18 mouse cellular contexts compared by ENCODE assay signal in genomic region chr2:121699331-121699730, GRCm38 (mm10).
DNase-seq lines count a peak whose midpoint lies in the region; ATAC-seq and TF ChIP-seq lines count a peak whose summit lies in the region.
"Had no signal": no experiment of that assay in that cellular context is flagged by ENCODE, and none has a peak within 500 bp of the region (broad histone marks: within the 10 kb centered on the region; RNA-seq: fewer than 3 reads in every experiment).

No protein-coding gene starts in this region.

- H3K36me3 ChIP-seq in hindbrain, embryonic 10.5 days, result no peaks in the 10 kb centered on the region
- no peaks in the 10 kb centered on the region for H3K36me3 ChIP-seq in hindbrain, embryonic 11.5 days (ENCODE audit: control insufficient read depth, insufficient read depth, low read length)
- no peaks in the 10 kb centered on the region for H3K36me3 ChIP-seq in neural tube, embryonic 13.5 days
- no peaks in the 10 kb centered on the region for H3K36me3 ChIP-seq in hindbrain, embryonic 16.5 days (ENCODE audit: control insufficient read depth, insufficient read depth, low read length)
- no peaks in the 10 kb centered on the region for H3K36me3 ChIP-seq in intestine, postnatal 0 days (ENCODE audit: control insufficient read depth, insufficient read depth)
- H3K36me3 ChIP-seq: liver, embryonic 13.5 days; lung, embryonic 15.5 days; midbrain, embryonic 12.5 days had no signal

- no peak overlapping the region for H3K9ac ChIP-seq in hindbrain, embryonic 11.5 days (ENCODE audit: low read depth, low read length)
- 0 out of 2 replicates have a peak overlapping the region, but pooled peaks have one; percentile 22 for H3K9ac ChIP-seq in neural tube, embryonic 13.5 days
- peak overlapping the region; percentile 38; the same call in 1 of the 2 replicates for H3K9ac ChIP-seq in hindbrain, embryonic 16.5 days (ENCODE audit: low read depth, low read length)
- no peak overlapping the region for H3K9ac ChIP-seq in intestine, postnatal 0 days (ENCODE audit: low read depth, low read length)
- H3K9ac ChIP-seq: liver, embryonic 13.5 days; lung, embryonic 15.5 days; midbrain, embryonic 12.5 days had no signal

- H3K9me3 ChIP-seq in hindbrain, embryonic 10.5 days, result no peaks in the 10 kb centered on the region
- H3K9me3 ChIP-seq in hindbrain, embryonic 11.5 days (ENCODE audit: control insufficient read depth, low read length), result no peaks in the 10 kb centered on the region
- no peaks in the 10 kb centered on the region for H3K9me3 ChIP-seq in neural tube, embryonic 13.5 days
- no peaks in the 10 kb centered on the region for H3K9me3 ChIP-seq in hindbrain, embryonic 16.5 days (ENCODE audit: control insufficient read depth, low read length)
- no peaks in the 10 kb centered on the region for H3K9me3 ChIP-seq in intestine, postnatal 0 days (ENCODE audit: control insufficient read depth)
- H3K9me3 ChIP-seq: liver, embryonic 13.5 days; lung, embryonic 15.5 days; midbrain, embryonic 12.5 days had no signal

- H3K27me3 ChIP-seq in hindbrain, embryonic 10.5 days (ENCODE audit: insufficient read depth, poor library complexity, severe bottlenecking), result no peaks in the 10 kb centered on the region
- no peaks in the 10 kb centered on the region for H3K27me3 ChIP-seq in hindbrain, embryonic 11.5 days (ENCODE audit: control insufficient read depth, insufficient read depth, low read length)
- no peaks in the 10 kb centered on the region for H3K27me3 ChIP-seq in neural tube, embryonic 13.5 days
- no peaks in the 10 kb centered on the region for H3K27me3 ChIP-seq in hindbrain, embryonic 16.5 days (replicated peaks; ENCODE audit: control insufficient read depth, insufficient read depth, low read length)
- no peaks in the 10 kb centered on the region for H3K27me3 ChIP-seq in intestine, postnatal 0 days (replicated peaks; ENCODE audit: control insufficient read depth, insufficient read depth, low read length)
- H3K27me3 ChIP-seq: liver, embryonic 13.5 days; lung, embryonic 15.5 days; midbrain, embryonic 12.5 days had no signal

- H3K4me3 ChIP-seq in hindbrain, embryonic 10.5 days, result no peak overlapping the region
- H3K4me3 ChIP-seq in hindbrain, embryonic 11.5 days (ENCODE audit: low read depth, low read length), result no peak overlapping the region
- no peak overlapping the region for H3K4me3 ChIP-seq in neural tube, embryonic 13.5 days
- H3K4me3 ChIP-seq in hindbrain, embryonic 16.5 days (ENCODE audit: low read length), result no peak overlapping the region
- no peak overlapping the region for H3K4me3 ChIP-seq in intestine, postnatal 0 days (ENCODE audit: low read depth, low read length)
- H3K4me3 ChIP-seq: erythroblast, embryonic 14.5 days; liver, embryonic 13.5 days; lung, embryonic 15.5 days; midbrain, embryonic 12.5 days had no signal

- H3K4me1 ChIP-seq in hindbrain, embryonic 10.5 days (replicated peaks), result peaks cover 17% of the 10 kb centered on the region
- no peaks in the 10 kb centered on the region for H3K4me1 ChIP-seq in hindbrain, embryonic 11.5 days (replicated peaks; ENCODE audit: control insufficient read depth, insufficient read depth, low read length)
- H3K4me1 ChIP-seq in neural tube, embryonic 13.5 days (replicated peaks), result peaks cover 16% of the 10 kb centered on the region; the same call in 1 of the 2 replicates
- peaks cover 9% of the 10 kb centered on the region for H3K4me1 ChIP-seq in hindbrain, embryonic 16.5 days (ENCODE audit: control insufficient read depth, insufficient read depth, low read depth, low read length)
- H3K4me1 ChIP-seq in intestine, postnatal 0 days (replicated peaks; ENCODE audit: control insufficient read depth, insufficient read depth, low read length), result no peaks in the 10 kb centered on the region
- H3K4me1 ChIP-seq: liver, embryonic 13.5 days; lung, embryonic 15.5 days had no signal

- no peak for TF ChIP-seq CTCF in intestine, postnatal 0 days (IDR thresholded peaks at IDR 0.05; ENCODE audit: low read depth)

- whole genome bisulfite sequencing in hindbrain, embryonic 10.5 days, result 26% methylated on average over 6 of the region's 6 CpGs
- WGBS in hindbrain, embryonic 11.5 days, result 24% methylated on average over 6 of the region's 6 CpGs
- 17% methylated on average over 6 of the region's 6 CpGs for WGBS in neural tube, embryonic 13.5 days
- 20% methylated on average over 6 of the region's 6 CpGs for WGBS in hindbrain, embryonic 16.5 days
- 62% methylated on average over 6 of the region's 6 CpGs for WGBS in intestine, postnatal 0 days

- no peak overlapping the region for H3K4me2 ChIP-seq in hindbrain, embryonic 11.5 days (replicated peaks; ENCODE audit: low read depth, low read length)
- H3K4me2 ChIP-seq in neural tube, embryonic 13.5 days, result no peak overlapping the region
- H3K4me2 ChIP-seq in hindbrain, embryonic 16.5 days (ENCODE audit: low read length), result no peak overlapping the region
- H3K4me2 ChIP-seq in intestine, postnatal 0 days (replicated peaks; ENCODE audit: low read depth), result no peak overlapping the region
- H3K4me2 ChIP-seq: liver, embryonic 13.5 days; lung, embryonic 15.5 days; midbrain, embryonic 12.5 days had no signal

- no peak for DNase-seq in hindbrain, embryonic 10.5 days (ENCODE audit: low spot score)
- DNase-seq in hindbrain, embryonic 11.5 days (ENCODE audit: low spot score), result no peak
- no peak for DNase-seq in neural tube, embryonic 10.5 days (ENCODE audit: extremely low spot score, low spot score)
- no peak for DNase-seq in testis, postnatal 10 days (ENCODE audit: low spot score)
- no peak for DNase-seq in lung, postnatal 4 days
- DNase-seq: cerebellum, adult 8-10 months; gastrocnemius, postnatal 36 days; kidney, adult 18-20 months; kidney, postnatal 14 days; liver, embryonic 13.5 days; right cerebral cortex, postnatal 4 days had no signal

- no peak for ATAC-seq in hindbrain, embryonic 11.5 days (ENCODE audit: low FRiP score)
- no peak for ATAC-seq in neural tube, embryonic 13.5 days (ENCODE audit: low read depth)
- no peak for ATAC-seq in hindbrain, embryonic 16.5 days
- ATAC-seq in intestine, postnatal 0 days, result no peak

- H3K27ac ChIP-seq in hindbrain, embryonic 10.5 days, result peak overlapping the region; percentile 73
- H3K27ac ChIP-seq in hindbrain, embryonic 11.5 days (ENCODE audit: low read depth, low read length), result no peak overlapping the region
- peak overlapping the region; percentile 46; the same call in 1 of the 2 replicates for H3K27ac ChIP-seq in neural tube, embryonic 13.5 days (replicated peaks)
- peak overlapping the region; percentile 29; the same call in 1 of the 2 replicates for H3K27ac ChIP-seq in hindbrain, embryonic 16.5 days (ENCODE audit: low read depth, low read length)
- H3K27ac ChIP-seq in intestine, postnatal 0 days (ENCODE audit: low read depth, low read length), result no peak overlapping the region
- H3K27ac ChIP-seq: liver, embryonic 13.5 days; lung, embryonic 15.5 days; macrophage; midbrain, embryonic 12.5 days had no signal

Comparison
In these comparisons a context has a peak if more than half of its experiments do, and no peak if none do; other contexts are left out.
1. H3K27ac ChIP-seq: peak in hindbrain, embryonic 10.5 days (single experiment), neural tube, embryonic 13.5 days (single experiment) and hindbrain, embryonic 16.5 days (single experiment); none in hindbrain, embryonic 11.5 days (single experiment) and intestine, postnatal 0 days (single experiment).
2. H3K9ac ChIP-seq: peak in neural tube, embryonic 13.5 days (single experiment) and hindbrain, embryonic 16.5 days (single experiment); none in hindbrain, embryonic 11.5 days (single experiment) and intestine, postnatal 0 days (single experiment).